Mouse (Mus musculus) heart, adult 2 months (tissue): ENCODE measurements around the gene Erf. TPM values are rescaled to one million over a fixed set of nuclear protein-coding genes. Genes with fewer than 3 reads are reported as not detected.

Experiments
- DNase-seq, 2 experiments: peaks; one replicate each; pipeline ENCODE4 v3.0.0; 2021
- H3K27ac ChIP-seq: fragments of 200-600 bp; 2 replicates; pipeline ENCODE4 v1.8.1; 2022
- H3K27me3 ChIP-seq: fragments of 200-500 bp; 2 replicates; pipeline ENCODE4 v1.6.1; 2012; ENCODE audit warnings: mild to moderate bottlenecking, low read length, inconsistent platforms, mixed read lengths; ENCODE audit not compliant: control insufficient read depth, insufficient read depth
- H3K36me3 ChIP-seq: fragments of 200-500 bp; 2 replicates; pipeline ENCODE4 v1.6.1; 2012; ENCODE audit warnings: low read length, inconsistent platforms; ENCODE audit not compliant: control insufficient read depth, insufficient read depth
- H3K4me1 ChIP-seq: fragments of 200-500 bp; 2 replicates; pipeline ENCODE4 v1.6.1; 2011; ENCODE audit warnings: low read length; ENCODE audit not compliant: control insufficient read depth, insufficient read depth
- H3K4me3 ChIP-seq: fragments of 200-600 bp; 2 replicates; pipeline ENCODE4 v1.8.1; 2022
- H3K79me2 ChIP-seq: fragments of 200-500 bp; replicated peaks from 2 replicates; pipeline ENCODE4 v1.6.1; 2012; ENCODE audit warnings: mild to moderate bottlenecking, inconsistent platforms, low read length, moderate library complexity, mixed read lengths; ENCODE audit not compliant: control insufficient read depth, insufficient read depth
- H3K9ac ChIP-seq: fragments of 200-500 bp; 2 replicates; pipeline ENCODE4 v1.6.1; 2012; ENCODE audit warnings: low read depth, mild to moderate bottlenecking, control low read depth, inconsistent platforms, low read length, mixed read lengths
- CTCF ChIP-seq: fragments of 200-600 bp; IDR thresholded peaks from 2 replicates; pipeline ENCODE4 v1.8.1; 2022; ENCODE audit warnings: antibody characterized with exemption, mild to moderate bottlenecking, moderate library complexity
- EP300 ChIP-seq: fragments of 200-500 bp; IDR thresholded peaks from 2 replicates; pipeline ENCODE4 v1.6.1; 2011; ENCODE audit warnings: low read depth, low read length, control low read depth; ENCODE audit not compliant: insufficient read depth
- POLR2A ChIP-seq: fragments of 200-500 bp; IDR thresholded peaks from 2 replicates; pipeline ENCODE4 v1.6.1; 2011; ENCODE audit warnings: mild to moderate bottlenecking, low read depth, low read length, control low read depth; ENCODE audit not compliant: insufficient read depth
- WGBS: fragments of 180-500 bp; shearing (Covaris S2); methylation state at CpG from one replicate; pipeline ENCODE4 v1.1.7; 2018; 5-methylcytosine and 5-hydroxymethylcytosine counted together
- intact Hi-C: fragments of 180-260 bp; cut with DNase I; formaldehyde crosslinking; loops from one replicate; pipeline ENCODE4 v1.15.1; 2025
- polyA plus RNA-seq: library from polyadenylated mRNA; depleted of rRNA; stranded (reverse); fragments of >200 nt; gene quantifications from 2 replicates; pipeline ENCODE4 v1.2.3, GENCODE M21; 2012
- total RNA-seq, 2 experiments: library from RNA; stranded (reverse); gene quantifications; 2 replicates each; pipeline ENCODE4 v1.2.3; 2021

Erf gene
- total and polyA plus RNA-seq, 3 experiments = 16.5 to 21.2 (median 17.1) TPM

DNA sequence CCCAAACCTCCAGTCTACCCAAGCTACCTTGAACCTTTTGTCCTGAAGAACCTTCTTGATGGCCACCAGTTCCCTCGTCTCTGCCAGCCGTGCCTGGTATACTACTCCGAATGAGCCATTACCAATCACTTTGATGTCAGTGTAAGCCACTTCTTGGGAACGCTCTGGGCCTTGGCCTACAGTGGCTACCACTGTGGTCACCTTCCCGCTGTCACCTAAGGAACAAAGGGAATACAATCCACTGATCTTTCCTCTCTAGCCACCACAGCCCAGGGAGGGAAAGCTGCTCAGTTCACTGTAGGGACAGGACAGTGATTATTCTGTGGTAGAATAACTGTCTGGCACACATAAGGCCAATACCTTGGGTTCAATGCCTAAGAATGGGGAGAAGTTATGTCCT is 15.0 kb downstream of the Erf start:
- H3K9ac ChIP-seq = no peak overlapping the region
- H3K27me3 ChIP-seq = no peaks in the 10 kb centered on the region
- H3K4me3 ChIP-seq = no peak overlapping the region
- intact Hi-C loops = loop anchor here (5.0 to 10.0 kb wide), 2 partner anchors 263 to 351 kb away; partner anchors contain the start of genes Rabac1 and Rps19
- no peak for DNase-seq
- H3K4me1 ChIP-seq = peaks cover 5% of the 10 kb centered on the region
- TF ChIP-seq POLR2A = no peak
- no peak for TF ChIP-seq EP300
- TF ChIP-seq CTCF = no peak
- 91% methylated on average over 5 of the region's 5 CpGs for WGBS
- H3K27ac ChIP-seq = no peak overlapping the region
- H3K79me2 ChIP-seq = no peaks in the 10 kb centered on the region; the same call in 1 of the 2 replicates
- no peaks in the 10 kb centered on the region for H3K36me3 ChIP-seq

DNA sequence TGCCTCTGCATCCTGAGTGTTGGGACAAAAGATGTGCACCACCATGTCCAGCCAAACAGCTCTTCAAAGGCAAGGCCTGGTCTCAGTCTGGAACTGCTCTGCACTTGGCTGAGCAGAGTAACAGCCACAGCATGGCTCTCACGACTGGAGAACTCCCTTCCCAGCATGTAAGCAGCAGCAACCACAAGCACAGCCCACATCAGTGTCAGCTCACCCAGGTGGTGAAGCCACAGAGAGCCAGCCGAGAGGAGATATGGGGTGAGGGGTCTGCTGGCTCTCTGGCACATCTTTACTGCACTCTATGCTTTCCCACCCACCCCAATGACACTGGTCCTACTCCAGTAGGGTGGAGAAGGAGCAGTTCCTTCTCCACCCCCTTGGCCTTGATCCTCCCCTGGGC is 17.5 kb downstream of the Erf start:
- WGBS = 79% methylated on average over 2 of the region's 2 CpGs
- H3K27me3 ChIP-seq = no peaks in the 10 kb centered on the region
- peaks cover 2% of the 10 kb centered on the region for H3K4me1 ChIP-seq
- H3K4me3 ChIP-seq = no peak overlapping the region
- no peak overlapping the region for H3K27ac ChIP-seq
- H3K36me3 ChIP-seq = no peaks in the 10 kb centered on the region
- no peaks in the 10 kb centered on the region; the same call in 1 of the 2 replicates for H3K79me2 ChIP-seq
- H3K9ac ChIP-seq = no peak overlapping the region
- TF ChIP-seq POLR2A = no peak
- TF ChIP-seq EP300 = no peak
- TF ChIP-seq CTCF = no peak
- DNase-seq = no peak
- intact Hi-C loops = loop anchor here (10.0 kb wide), 1 partner anchor 348 kb away; the partner anchor contains the start of gene Rps19

DNA sequence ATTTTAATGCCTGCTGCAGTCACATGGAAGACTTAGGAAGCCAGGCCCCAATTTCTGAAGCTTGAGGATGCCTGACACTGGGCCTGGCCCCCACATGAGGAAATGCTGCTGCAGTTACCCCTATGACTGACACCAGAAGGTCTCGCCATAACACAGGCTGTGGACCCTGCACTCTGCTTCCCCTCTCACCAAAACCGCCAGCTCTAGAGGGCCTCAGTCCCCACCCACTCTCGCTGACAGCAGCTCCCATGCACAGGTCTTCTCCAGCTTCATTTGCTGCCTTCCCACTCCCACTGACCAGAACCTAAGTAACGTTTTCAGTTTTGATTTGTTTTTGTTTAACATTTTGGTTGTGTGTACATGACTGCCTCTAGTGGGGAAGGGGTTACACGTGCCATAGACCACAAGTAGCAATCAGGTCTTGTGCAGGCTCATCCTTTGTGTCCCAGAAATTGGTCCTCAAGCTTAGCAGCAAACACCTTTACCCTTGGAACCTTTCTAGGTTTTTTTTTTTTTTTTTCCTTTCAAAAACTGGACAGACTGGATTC is 18.4 kb downstream of the Erf start:
- no peak overlapping the region for H3K27ac ChIP-seq
- H3K9ac ChIP-seq = no peak overlapping the region
- no peak overlapping the region for H3K4me3 ChIP-seq
- DNase-seq = no peak
- no peak for TF ChIP-seq EP300
- WGBS = 60% methylated on average over 5 of the region's 5 CpGs
- H3K36me3 ChIP-seq = no peaks in the 10 kb centered on the region; the same call in 1 of the 2 replicates
- no peaks in the 10 kb centered on the region; the same call in 1 of the 2 replicates for H3K79me2 ChIP-seq
- H3K27me3 ChIP-seq = no peaks in the 10 kb centered on the region
- intact Hi-C loops = loop anchor here (10.0 kb wide), 1 partner anchor 347 kb away; the partner anchor contains the start of gene Rps19
- H3K4me1 ChIP-seq = peaks cover 2% of the 10 kb centered on the region

DNA sequence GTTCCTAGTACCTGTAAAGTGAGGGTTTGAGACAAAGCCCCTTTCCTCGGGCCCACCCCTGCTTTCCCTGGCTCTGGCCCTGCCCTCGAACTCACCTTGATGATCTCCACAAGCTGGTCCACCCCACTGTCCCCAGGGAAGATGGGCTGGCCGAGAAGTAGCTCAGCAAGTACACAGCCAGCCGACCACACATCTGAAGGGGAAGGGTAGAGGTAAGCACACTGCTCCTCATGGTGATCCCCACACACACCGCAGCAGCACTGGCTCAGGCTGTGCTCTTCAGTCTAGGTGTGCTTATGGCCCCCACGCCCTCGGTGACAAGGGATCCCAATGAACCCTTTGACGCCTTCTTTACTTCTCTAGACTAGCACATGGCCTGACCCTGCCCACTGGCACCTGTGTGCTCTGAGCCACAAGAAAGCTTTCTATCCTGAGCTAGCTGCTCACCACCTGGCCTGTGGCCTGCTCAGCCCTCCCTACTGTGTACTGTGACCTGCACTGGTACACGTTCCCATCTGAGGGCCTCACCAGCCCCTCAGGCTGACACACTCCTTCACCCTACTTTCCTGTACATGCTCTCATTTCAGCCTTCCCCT is 19.8 kb downstream of the Erf start:
- WGBS = 76% methylated on average over 9 of the region's 9 CpGs
- TF ChIP-seq CTCF (no peak), EP300 (no peak), POLR2A (no peak)
- intact Hi-C loops = loop anchor here (10.0 kb wide), 1 partner anchor 346 kb away; the partner anchor contains the start of gene Rps19

DNA sequence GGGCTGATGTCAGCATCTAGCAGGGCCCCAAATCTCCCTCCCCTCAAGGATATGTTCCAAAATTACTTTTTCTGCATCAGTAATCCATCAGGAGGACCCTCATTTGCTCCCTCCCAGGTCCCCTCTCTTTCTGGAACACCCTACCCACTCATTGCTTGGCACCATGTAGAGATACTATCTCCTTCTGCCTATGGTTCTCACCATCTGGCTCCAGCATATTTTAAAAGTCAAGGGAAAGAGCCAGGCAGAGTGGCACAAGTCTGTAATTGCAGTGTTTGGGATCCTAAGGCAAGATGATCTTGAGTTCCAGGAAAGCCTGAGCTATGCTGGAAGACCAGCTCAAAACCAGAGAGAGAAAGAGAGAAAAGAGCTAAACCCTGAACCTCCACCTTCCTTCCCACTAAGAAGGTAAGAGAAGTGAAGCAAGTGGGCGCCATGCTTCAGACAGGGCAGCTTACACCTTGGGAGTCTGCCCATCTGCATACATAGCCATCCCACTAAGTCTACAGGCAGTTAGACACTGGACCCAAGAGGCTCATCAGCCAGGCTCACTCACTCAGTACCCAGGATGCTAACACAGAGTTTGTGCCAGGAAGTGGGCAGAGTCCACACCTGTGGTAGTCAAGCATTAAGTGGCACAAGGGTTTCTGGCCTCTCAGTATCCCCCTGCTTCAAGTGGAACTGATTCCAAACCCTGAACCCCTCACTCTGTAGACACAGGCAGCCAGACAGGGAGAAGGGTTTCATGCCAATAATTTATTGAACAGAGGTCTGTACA is 22.8 kb downstream of the Erf start:
- intact Hi-C loops = no loop called here
- Histone ChIP-seq H3K27ac (no peak overlapping the region), H3K36me3 (no peaks in the 10 kb centered on the region; the same call in 1 of the 2 replicates), H3K4me3 (no peak overlapping the region), H3K27me3 (no peaks in the 10 kb centered on the region), H3K9ac (no peak overlapping the region), H3K79me2 (peaks cover 3% of the 10 kb centered on the region; the same call in 1 of the 2 replicates), H3K4me1 (no peaks in the 10 kb centered on the region; the same call in 1 of the 2 replicates)
- TF ChIP-seq EP300 (no peak), POLR2A (no peak), CTCF (no peak)
- WGBS = 85% methylated on average over 1 of the region's 1 CpGs
- DNase-seq = no peak

More for the DNA sequence above, 19.8 kb downstream of the Erf start:
- H3K27ac ChIP-seq = no peak overlapping the region
- no peak overlapping the region for H3K4me3 ChIP-seq
- H3K79me2 ChIP-seq = no peaks in the 10 kb centered on the region; the same call in 1 of the 2 replicates
- H3K36me3 ChIP-seq = no peaks in the 10 kb centered on the region; the same call in 1 of the 2 replicates
- no peaks in the 10 kb centered on the region; the same call in 1 of the 2 replicates for H3K4me1 ChIP-seq
- H3K27me3 ChIP-seq = no peaks in the 10 kb centered on the region
- no peak overlapping the region for H3K9ac ChIP-seq
- DNase-seq = no peak
